Comparison of ENCODE assay signal across 8 mouse cellular contexts in genomic region chr15:86057413-86057812, GRCm38 (mm10). TPM values are rescaled to one million over a fixed set of nuclear protein-coding genes. Genes with fewer than 3 reads are reported as not detected.
A peak's percentile ranks its signal among the peaks of the same experiment; 100 is the strongest.
DNase-seq lines count a peak whose midpoint lies in the region; ATAC-seq lines count a peak whose summit lies in the region.

Gene Gramd4 (plus strand): TSS chr15:86057695.

- no peaks in the 10 kb centered on the region; the same call in 1 of the 2 replicates for H3K9me3 ChIP-seq in kidney, embryonic 16.5 days (ENCODE audit: low read length)
- H3K9me3 ChIP-seq in limb, embryonic 15.5 days: no peaks in the 10 kb centered on the region
- no peaks in the 10 kb centered on the region for H3K9me3 ChIP-seq in neural tube, embryonic 14.5 days (ENCODE audit: control insufficient read depth, low read length)

- DNase-seq in kidney, postnatal 14 days: no peak
- no peak for DNase-seq in adrenal gland, adult 8-10 months
- DNase-seq in ovary, postnatal 10 days (ENCODE audit: low spot score): no peak

- no peaks in the 10 kb centered on the region for H3K36me3 ChIP-seq in kidney, embryonic 16.5 days (ENCODE audit: insufficient read depth, low read length)
- no peaks in the 10 kb centered on the region for H3K36me3 ChIP-seq in limb, embryonic 15.5 days
- H3K36me3 ChIP-seq in neural tube, embryonic 14.5 days (ENCODE audit: control insufficient read depth, insufficient read depth, low read length): no peaks in the 10 kb centered on the region

- H3K27ac ChIP-seq in kidney, embryonic 16.5 days (ENCODE audit: low read length): peak within 1 kb of the TSS; percentile 40; the same call in 1 of the 2 replicates
- peak within 1 kb of the TSS; percentile 61 for H3K27ac ChIP-seq in limb, embryonic 15.5 days
- peak within 1 kb of the TSS; percentile 90 for H3K27ac ChIP-seq in neural tube, embryonic 14.5 days (ENCODE audit: low read depth, low read length)

- peak within 1 kb of the TSS; percentile 83 for H3K4me3 ChIP-seq in kidney, embryonic 16.5 days (ENCODE audit: low read length)
- peak within 1 kb of the TSS; percentile 84 for H3K4me3 ChIP-seq in limb, embryonic 15.5 days
- peak within 1 kb of the TSS; percentile 91 for H3K4me3 ChIP-seq in neural tube, embryonic 14.5 days (ENCODE audit: low read depth, low read length)

- H3K9ac ChIP-seq in kidney, embryonic 16.5 days (replicated peaks; ENCODE audit: low read length): peak within 1 kb of the TSS; percentile 94
- peak within 1 kb of the TSS; percentile 91 for H3K9ac ChIP-seq in limb, embryonic 15.5 days
- H3K9ac ChIP-seq in neural tube, embryonic 14.5 days (replicated peaks; ENCODE audit: low read depth, low read length): peak within 1 kb of the TSS; percentile 98

- 11% methylated on average over 6 of the region's 6 CpGs for WGBS in kidney, embryonic 16.5 days
- 28% methylated on average over 6 of the region's 6 CpGs for WGBS in limb, embryonic 15.5 days
- WGBS in neural tube, embryonic 14.5 days: 23% methylated on average over 6 of the region's 6 CpGs

- no peaks in the 10 kb centered on the region for H3K27me3 ChIP-seq in kidney, embryonic 16.5 days (ENCODE audit: insufficient read depth, low read length)
- H3K27me3 ChIP-seq in limb, embryonic 15.5 days: no peaks in the 10 kb centered on the region
- no peaks in the 10 kb centered on the region for H3K27me3 ChIP-seq in neural tube, embryonic 14.5 days (ENCODE audit: control insufficient read depth, insufficient read depth, low read length)

- peak within 1 kb of the TSS; percentile 93 for H3K4me2 ChIP-seq in kidney, embryonic 16.5 days (replicated peaks; ENCODE audit: low read depth, low read length)
- H3K4me2 ChIP-seq in limb, embryonic 15.5 days: peak within 1 kb of the TSS; percentile 83
- H3K4me2 ChIP-seq in neural tube, embryonic 14.5 days (ENCODE audit: low read depth, low read length): peak within 1 kb of the TSS; percentile 99

- peaks cover 44% of the 10 kb centered on the region for H3K4me1 ChIP-seq in kidney, embryonic 16.5 days (ENCODE audit: insufficient read depth, low read length)
- peaks cover 41% of the 10 kb centered on the region for H3K4me1 ChIP-seq in limb, embryonic 15.5 days
- peaks cover 41% of the 10 kb centered on the region for H3K4me1 ChIP-seq in neural tube, embryonic 14.5 days (ENCODE audit: control insufficient read depth, insufficient read depth, low read length)

- ATAC-seq in kidney, embryonic 16.5 days (ENCODE audit: low FRiP score, low TSS enrichment): 0 out of 2 replicates have a peak, but pooled peaks have one; percentile 12
- ATAC-seq in erythroid progenitor cell, adult 5-6 weeks (replicated peaks; ENCODE audit: low FRiP score, poor library complexity, severe bottlenecking): no peak
- ATAC-seq in hematopoietic stem cell, adult 5-6 weeks (replicated peaks in 1 of 2; ENCODE audit: insufficient read depth in 1 of 2, low FRiP score in 2 of 2, low TSS enrichment in 1 of 2, low read depth in 1 of 2, poor library complexity in 2 of 2, severe bottlenecking in 2 of 2): no peak
- no peak for ATAC-seq in limb, embryonic 15.5 days (ENCODE audit: insufficient number of reproducible peaks, low FRiP score, low TSS enrichment, low read depth)
- no peak for ATAC-seq in neural tube, embryonic 14.5 days (ENCODE audit: low read depth)

RNA-seq across cellular contexts. Expression of gene Gramd4, which starts in this region (rescaled TPM):
- polyA plus RNA-seq in kidney, embryonic 16.5 days (2015; fragmentation: Nextera tagmentation; extraction: Ambion mirVana): 12.1 and 14.9 TPM in 2 replicates
- 10 to 100 TPM; 15.4 to 22.2 (median 17.5) TPM for total RNA-seq in adrenal gland, adult 8-10 months (2022)
- 10.8 and 16.8 TPM in 2 replicates for total RNA-seq in erythroid progenitor cell, adult 5-6 weeks (2015; ENCODE audit: low replicate concordance)
- total RNA-seq in erythroid progenitor cell, adult 5-6 weeks (2017; ENCODE audit: low replicate concordance): 18.9 and 37.5 TPM in 2 replicates
- 37.6 and 66.4 TPM in 2 replicates for total RNA-seq in hematopoietic stem cell, adult 5-6 weeks (2017)
- 15.6 and 22.0 TPM in 2 replicates for polyA plus RNA-seq in limb, embryonic 15.5 days (2015; fragmentation: Nextera tagmentation; extraction: Ambion mirVana)
- 17.1 and 23.6 TPM in 2 replicates for polyA plus RNA-seq in neural tube, embryonic 14.5 days (2014; fragmentation: Nextera tagmentation; extraction: Ambion mirVana)

Comparison
In these comparisons a context has a peak if more than half of its experiments do, and no peak if none do; other contexts are left out.
1. H3K27ac ChIP-seq: peak in every context shown above with its lines; median percentile 90 in neural tube, embryonic 14.5 days; 61 in limb, embryonic 15.5 days; 40 in kidney, embryonic 16.5 days.